9 mouse cellular contexts compared by ENCODE assay signal in the genomic region with DNA sequence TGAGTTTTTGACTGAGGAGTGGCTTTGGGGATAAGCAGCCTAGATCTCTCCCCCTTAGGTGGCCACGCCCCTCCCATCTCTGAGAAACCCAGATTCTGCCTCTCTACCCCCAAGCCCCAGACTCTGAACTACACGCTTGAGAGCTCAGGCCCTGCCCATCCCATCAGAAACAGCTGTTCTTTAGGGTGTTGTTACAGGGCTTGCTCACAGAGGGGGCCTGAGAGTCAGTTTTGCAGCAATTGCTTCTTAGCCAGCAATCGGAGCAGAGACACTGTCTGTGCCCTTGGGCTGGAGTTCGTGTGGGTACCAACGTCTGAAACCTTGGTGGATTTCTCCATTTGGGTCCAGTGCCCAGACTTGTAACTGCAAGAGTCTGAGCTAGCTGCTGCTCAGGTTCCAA. TPM values are rescaled to one million over a fixed set of nuclear protein-coding genes. Genes with fewer than 3 reads are reported as not detected.
DNase-seq lines count a peak whose midpoint lies in the region.
"Had no signal": no experiment of that assay in that cellular context is flagged by ENCODE, and none has a peak within 500 bp of the region (broad histone marks: within the 10 kb centered on the region; RNA-seq: fewer than 3 reads in every experiment).

No protein-coding gene starts in this region.

- DNase-seq in urinary bladder, postnatal 14 days (ENCODE audit: low spot score): peak; percentile 51
- no peak for DNase-seq in urinary bladder, postnatal 10 days (ENCODE audit: low spot score)
- peak; percentile 72 for DNase-seq in forebrain, embryonic 10.5 days (ENCODE audit: extremely low spot score, low spot score)
- peak; percentile 50 to 63 for DNase-seq in heart, postnatal 14 days
- peak; percentile 53 to 57 for DNase-seq in layer of hippocampus, postnatal 14 days (ENCODE audit: low spot score in 2 of 2)
- peak; percentile 51 for DNase-seq in lung, postnatal 36 days
- DNase-seq in right cerebral cortex, adult 18-20 months: peak; percentile 55
- DNase-seq in MN1 (ENCODE audit: low spot score): no peak
- DNase-seq: liver, embryonic 13.5 days had no signal

- intact Hi-C loops in heart, postnatal 14 days (cut with DNase I): loop anchor here (2.0 to 5.0 kb wide), 3 partner anchors 114 to 569 kb away; no protein-coding TSS in a partner anchor

- H3K4me1 ChIP-seq in forebrain, embryonic 10.5 days: peaks cover 66% of the 10 kb centered on the region
- H3K4me1 ChIP-seq: liver, embryonic 13.5 days had no signal

- H3K4me3 ChIP-seq in forebrain, embryonic 10.5 days: no peak overlapping the region
- H3K4me3 ChIP-seq: liver, embryonic 13.5 days had no signal

- no peaks in the 10 kb centered on the region for H3K9me3 ChIP-seq in forebrain, embryonic 10.5 days
- H3K9me3 ChIP-seq: liver, embryonic 13.5 days had no signal

- peak overlapping the region; percentile 36; the same call in 1 of the 2 replicates for H3K27ac ChIP-seq in forebrain, embryonic 10.5 days
- H3K27ac ChIP-seq: liver, embryonic 13.5 days had no signal

- H3K27me3 ChIP-seq in forebrain, embryonic 10.5 days (ENCODE audit: poor library complexity, severe bottlenecking): peaks cover 95% of the 10 kb centered on the region

- no peaks in the 10 kb centered on the region for H3K36me3 ChIP-seq in forebrain, embryonic 10.5 days (replicated peaks)
- H3K36me3 ChIP-seq: liver, embryonic 13.5 days had no signal

- 2% methylated on average over 5 of the region's 5 CpGs for WGBS in forebrain, embryonic 10.5 days

RNA-seq across cellular contexts. Expression of gene Sdk2, which starts 1.5 kb away (rescaled TPM):
- 0.87 and 1.5 TPM in 2 replicates for polyA plus RNA-seq in forebrain, embryonic 10.5 days (2016; fragmentation: Nextera tagmentation; extraction: Ambion mirVana)
- 1 to 10 TPM; 2.0 to 2.2 TPM for total RNA-seq in heart, postnatal 14 days (2021)
- 10 to 100 TPM; 26.2 to 33.6 TPM for total RNA-seq in layer of hippocampus, postnatal 14 days (2021)

Comparison
In these comparisons a context has a peak if more than half of its experiments do, and no peak if none do; other contexts are left out.
1. DNase-seq: peak in urinary bladder, postnatal 14 days (single experiment), forebrain, embryonic 10.5 days (single experiment), heart, postnatal 14 days (2 of 2), layer of hippocampus, postnatal 14 days (2 of 2), lung, postnatal 36 days (single experiment) and right cerebral cortex, adult 18-20 months (single experiment); none in urinary bladder, postnatal 10 days (single experiment) and MN1 (single experiment).
2. RNA of gene Sdk2, which starts 1.5 kb away (total RNA-seq): 26.2 to 33.6 TPM in layer of hippocampus, postnatal 14 days; 2.0 to 2.2 TPM in heart, postnatal 14 days; every median in the first group is over 4 times any median in the second.